Mouse (Mus musculus): ENCODE results near the gene Ppm1n. TPM values are rescaled to one million over a fixed set of nuclear protein-coding genes. Genes with fewer than 3 reads are reported as not detected.

Ppm1n gene
- total RNA-seq, 2 experiments from 2014 or later = 0.55 TPM; not detected in 1

- intact Hi-C loops (cut with DNase I) = no loop called here
- DNase-seq (ENCODE audit: low spot score in 2 of 2) = no peak
Observed at GRCm38 (mm10) chr7:19230041-19230580, 49.8 kb downstream of the Ppm1n start.

GRCm38 (mm10) chr7:19229404-19229803 is 50.5 kb downstream of the Ppm1n start:
- intact Hi-C loops (cut with DNase I) = loop anchor here (2.0 to 5.0 kb wide), 2 partner anchors 52 to 113 kb away; partner anchors contain the start of gene Eml2

GRCm38 (mm10) chr7:19228793-19229148 is 51.1 kb downstream of the Ppm1n start:
- intact Hi-C loops (cut with DNase I) = loop anchor here (1.0 to 5.0 kb wide), 3 partner anchors 43 to 114 kb away; partner anchors contain the start of genes Eml2 and Vasp
- DNase-seq (ENCODE audit: low spot score in 2 of 2) = no peak

More at GRCm38 (mm10) chr7:19229404-19229803, 50.5 kb downstream of the Ppm1n start:
- no peak for DNase-seq (ENCODE audit: low spot score in 2 of 2)

- peak; percentile 100 for DNase-seq (ENCODE audit: low spot score in 2 of 2)
- intact Hi-C loops (cut with DNase I) = loop anchor here (1.0 to 5.0 kb wide), 3 partner anchors 43 to 115 kb away; partner anchors contain the start of genes Eml2 and Vasp
Observed at GRCm38 (mm10) chr7:19227883-19228792, 51.7 kb downstream of the Ppm1n start, which contains the start of gene Opa3. TSS of gene Opa3 (plus strand) at chr7:19228334.

GRCm38 (mm10) chr7:19226817-19227797 is 52.8 kb downstream of the Ppm1n start:
- DNase-seq (ENCODE audit: low spot score in 2 of 2) = peak; percentile 28 to 66
- intact Hi-C loops (cut with DNase I) = loop anchor here (5.0 kb wide), 1 partner anchor 50 kb away; the partner anchor contains the start of gene Eml2

Other genes with a start within 250 kb of the Ppm1n start
- gene Rsph6a, start 225.4 kb downstream of the Ppm1n start, total RNA-seq (2021) = under 1 TPM; 0.14 to 0.30 TPM
- 100 to 1,000 TPM; 138 to 142 TPM for gene Dmwd, start 203.8 kb downstream of the Ppm1n start, total RNA-seq (2021)
- gene Dmpk, start 196.2 kb downstream of the Ppm1n start, total RNA-seq (2021) = 10 to 100 TPM; 25.0 to 37.5 TPM
- 1 to 10 TPM; 1.6 to 2.2 TPM for gene Six5, start 185.5 kb downstream of the Ppm1n start, total RNA-seq (2021)
- gene Gm4969, start 161.7 kb downstream of the Ppm1n start, total RNA-seq (2021) = under 1 TPM; 0.25 to 0.32 TPM
- 10 to 100 TPM; 12.5 to 14.4 TPM for gene Fbxo46, start 160.2 kb downstream of the Ppm1n start, total RNA-seq (2021)
- gene Qpctl, start 130.8 kb downstream of the Ppm1n start, total RNA-seq (2021) = 10 to 100 TPM; 15.5 to 16.0 TPM
- gene Snrpd2, start 130.3 kb downstream of the Ppm1n start, total RNA-seq (2021) = 10 to 100 TPM; 72.8 to 77.5 TPM
- gene Gipr, start 113.9 kb downstream of the Ppm1n start, total RNA-seq (2021) = 1 to 10 TPM; 1.1 to 1.5 TPM
- gene Eml2, start 103.6 kb downstream of the Ppm1n start, total RNA-seq (2021) = 100 to 1,000 TPM; 125 to 133 TPM
- 1 to 10 TPM; 3.7 to 4.3 TPM for gene Gpr4, start 67.5 kb downstream of the Ppm1n start, total RNA-seq (2021)
- 10 to 100 TPM; 46.6 to 47.3 TPM for gene Opa3, start 51.7 kb downstream of the Ppm1n start, total RNA-seq (2021)
- gene Vasp, start 8.2 kb downstream of the Ppm1n start, total RNA-seq (2021) = 10 to 100 TPM; 13.1 to 14.3 TPM
- 100 to 1,000 TPM; 112 TPM for gene Rtn2, start 2.6 kb upstream of the Ppm1n start, total RNA-seq (2021)
- gene Fosb, start 30.0 kb upstream of the Ppm1n start, total RNA-seq (2021) = 10 to 100 TPM; 21.0 to 26.0 TPM
- gene Ercc1, start 64.7 kb upstream of the Ppm1n start, total RNA-seq (2021) = 10 to 100 TPM; 34.1 to 40.5 TPM
- 10 to 100 TPM; 16.6 to 20.0 TPM for gene Cd3eap, start 79.4 kb upstream of the Ppm1n start, total RNA-seq (2021)
- gene Ppp1r13l, start 79.7 kb upstream of the Ppm1n start, total RNA-seq (2021) = 1 to 10 TPM; 5.4 to 9.9 TPM
- 10 to 100 TPM; 31.9 to 32.3 TPM for gene Ercc2, start 101.9 kb upstream of the Ppm1n start, total RNA-seq (2021)
- gene Klc3, start 124.0 kb upstream of the Ppm1n start, total RNA-seq (2021) = 1 to 10 TPM; 1.8 to 2.4 TPM
- gene Ckm, start 124.7 kb upstream of the Ppm1n start, total RNA-seq (2021) = not detected
- 10 to 100 TPM; 76.2 to 78.6 TPM for gene Mark4, start 178.8 kb upstream of the Ppm1n start, total RNA-seq (2021)
- under 1 TPM; 0.18 to 0.64 TPM for gene Exoc3l2, start 183.3 kb upstream of the Ppm1n start, total RNA-seq (2021)
- 1 to 10 TPM; 6.7 to 7.4 TPM for gene Bloc1s3, start 228.3 kb upstream of the Ppm1n start, total RNA-seq (2021)
- 10 to 100 TPM; 18.4 to 18.8 TPM for gene Trappc6a, start 228.3 kb upstream of the Ppm1n start, total RNA-seq (2021)
- gene Nkpd1, start 237.8 kb upstream of the Ppm1n start, total RNA-seq (2021) = under 1 TPM; 0.64 to 0.87 TPM

Data from left cerebral cortex, postnatal 25 days (tissue).